Mouse (Mus musculus): ENCODE results near the gene Ambra1. TPM values are rescaled to one million over a fixed set of nuclear protein-coding genes. Genes with fewer than 3 reads are reported as not detected.

Gene Ambra1
- 10 to 100 TPM; 64.2 to 67.7 TPM for total RNA-seq (2023)

DNA sequence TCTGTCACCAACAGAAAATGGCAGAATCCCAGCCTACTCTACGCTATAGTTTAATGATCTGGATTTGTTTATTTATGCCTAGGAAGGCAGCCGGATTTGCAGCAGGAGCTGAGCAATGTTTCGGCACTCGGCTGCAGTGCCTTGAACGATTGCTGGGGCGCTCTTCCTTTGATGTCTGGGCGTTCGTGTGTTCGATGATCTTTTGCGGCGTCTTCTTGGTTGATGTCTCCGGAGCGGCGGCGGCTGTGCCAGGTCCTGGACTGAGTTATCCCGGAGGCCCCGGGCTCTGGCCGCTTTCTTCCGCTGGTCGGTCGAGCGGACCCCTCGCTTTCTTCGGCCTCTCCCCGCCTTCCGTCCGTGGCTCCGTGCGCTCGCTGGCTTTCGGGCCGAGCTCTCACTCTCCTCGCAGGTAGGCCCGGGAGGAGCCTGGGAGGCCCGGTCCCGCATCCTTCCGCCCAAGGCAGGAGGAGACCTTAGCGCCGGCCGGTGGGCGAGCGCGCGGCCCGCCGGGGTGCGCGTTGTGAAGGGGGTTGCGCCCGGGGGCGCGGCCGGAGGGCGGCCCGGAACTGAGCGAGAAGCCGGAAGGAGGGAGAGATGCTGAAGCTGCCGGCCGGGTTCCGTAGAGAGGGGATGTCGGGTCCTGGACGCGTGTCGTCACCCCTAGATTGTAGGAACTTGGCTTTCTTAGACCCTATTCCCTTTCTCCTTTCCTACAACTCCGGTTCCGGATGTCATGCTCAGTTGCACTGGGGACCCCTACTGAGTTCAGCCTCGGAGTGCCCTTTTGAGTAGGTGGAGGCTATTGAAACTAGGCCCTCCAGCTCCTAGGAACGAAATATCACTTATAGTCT, at the start of gene Ambra1:
TSS of gene Ambra1 (plus strand) at position 164 of the 851 bp plus-strand sequence.

GRCm38 (mm10) chr2:91710272-91711234, 19.4 kb upstream of the Ambra1 start, which contains the start of the genes Atg13 and Harbi1:
TSS of gene Atg13 (minus strand) at chr2:91710576.
TSS of gene Harbi1 (plus strand) at chr2:91710852.

DNA sequence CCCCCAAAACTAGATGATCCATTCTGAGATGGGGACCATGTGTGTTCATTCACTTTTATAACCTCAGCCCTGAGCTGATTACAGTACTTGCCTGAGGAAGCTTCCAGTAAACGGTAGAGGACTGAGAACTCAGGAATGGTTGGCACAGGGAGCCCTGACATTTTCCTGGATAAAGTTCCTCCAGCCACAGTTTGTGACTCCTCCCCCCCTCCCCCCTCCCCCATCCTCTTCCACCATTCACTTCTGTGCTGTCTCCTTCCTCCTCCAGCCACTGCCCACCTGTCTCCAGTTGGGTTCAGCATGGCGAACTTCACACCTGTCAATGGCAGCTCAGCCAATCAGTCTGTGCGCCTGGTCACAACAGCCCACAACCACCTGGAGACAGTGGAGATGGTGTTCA, 197.0 kb downstream of the Ambra1 start, which contains the start of gene Chrm4:
TSS of gene Chrm4 (plus strand) at position 301 of the 400 bp plus-strand sequence.

DNA sequence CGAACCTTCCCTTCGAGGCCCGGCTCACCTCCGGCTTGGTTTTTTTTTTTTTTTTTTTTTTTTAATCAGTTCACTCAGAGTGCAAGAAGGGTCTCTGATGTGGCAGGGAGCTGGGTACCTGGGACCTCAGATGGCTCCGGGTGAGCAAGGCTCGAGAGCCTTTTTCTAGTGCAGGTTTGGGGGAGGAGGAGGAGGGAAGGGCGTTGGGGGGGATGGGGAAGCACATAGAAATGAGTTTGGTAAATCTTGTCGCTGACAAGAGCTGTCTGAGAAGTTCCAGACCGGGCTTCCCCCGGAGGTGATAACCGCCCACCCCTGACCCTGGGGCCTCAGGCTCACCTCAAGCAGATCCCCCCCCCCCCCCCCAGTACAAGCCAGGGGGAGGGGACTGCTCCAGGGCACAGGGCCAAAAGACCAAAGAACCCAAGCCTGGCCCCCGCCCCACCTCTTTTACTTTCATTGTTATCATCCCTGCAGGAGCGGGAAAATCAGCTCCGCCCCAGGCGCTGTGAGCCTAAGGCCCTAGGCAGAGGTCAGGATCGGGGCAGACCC, 202.3 kb downstream of the Ambra1 start, which contains the start of gene Mdk:
TSS of gene Mdk (minus strand) at position 138 of the 552 bp plus-strand sequence.

GRCm38 (mm10) chr2:91945483-91945882, 215.5 kb downstream of the Ambra1 start, which contains the start of gene Gm9821:
TSS of gene Gm9821 (plus strand) at chr2:91945703.

Other genes with a start within 250 kb of the Ambra1 start
- gene Ckap5, start 203.4 kb upstream of the Ambra1 start, total RNA-seq (2023), result 10 to 100 TPM; 40.7 to 42.0 TPM
- not detected for gene F2, start 93.7 kb upstream of the Ambra1 start, total RNA-seq (2023)
- gene Zfp408, start 80.3 kb upstream of the Ambra1 start, total RNA-seq (2023), result 10 to 100 TPM; 28.3 to 38.2 TPM
- 10 to 100 TPM; 65.2 to 65.7 TPM for gene Arhgap1, start 80.3 kb upstream of the Ambra1 start, total RNA-seq (2023)
- 10 to 100 TPM; 40.6 to 42.4 TPM for gene Atg13, start 19.6 kb upstream of the Ambra1 start, total RNA-seq (2023)
- gene Harbi1, start 19.3 kb upstream of the Ambra1 start, total RNA-seq (2023), result 10 to 100 TPM; 12.4 to 13.3 TPM
- 1 to 10 TPM in 1 of 2 experiments, not detected in 1; 1.4 TPM for gene Chrm4, start 197.1 kb downstream of the Ambra1 start, total RNA-seq (2023)
- gene Mdk, start 202.2 kb downstream of the Ambra1 start, total RNA-seq (2023), result 1 to 10 TPM; 1.6 to 5.0 TPM
- not detected for gene Gm9821, start 215.6 kb downstream of the Ambra1 start, total RNA-seq (2023)
- gene Dgkz, start 245.7 kb downstream of the Ambra1 start, total RNA-seq (2023), result 100 to 1,000 TPM; 210 to 235 TPM

Measured in B cell, adult 67 days (primary cell).